Mouse (Mus musculus) B cell, adult 2 months (primary cell): ENCODE results near the gene 2410015M20Rik.

Experiments
- DNase-seq, 2 experiments: peaks; one replicate each; pipeline ENCODE4 v3.0.0; 2022

2410015M20Rik gene

DNA sequence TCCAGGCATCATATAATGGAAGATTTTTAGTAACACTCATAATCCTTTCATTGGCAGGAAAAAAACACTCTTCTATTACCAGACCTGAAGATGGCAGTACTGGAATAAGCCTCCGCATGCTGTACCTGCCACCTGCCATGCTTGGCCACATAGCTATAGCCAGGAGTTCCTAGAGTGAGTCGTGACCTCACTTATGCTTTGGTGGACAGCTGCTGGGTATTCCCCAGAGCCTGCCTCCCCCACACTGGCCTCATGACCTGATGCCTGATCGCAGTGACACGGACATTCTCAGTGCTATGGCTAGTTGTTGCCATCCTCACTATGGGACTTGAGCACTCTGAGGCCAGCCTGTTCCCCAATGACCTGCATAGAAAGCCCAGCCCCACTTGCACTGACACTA lies 39.3 kb downstream of the 2410015M20Rik start:
- no peak for DNase-seq

DNA sequence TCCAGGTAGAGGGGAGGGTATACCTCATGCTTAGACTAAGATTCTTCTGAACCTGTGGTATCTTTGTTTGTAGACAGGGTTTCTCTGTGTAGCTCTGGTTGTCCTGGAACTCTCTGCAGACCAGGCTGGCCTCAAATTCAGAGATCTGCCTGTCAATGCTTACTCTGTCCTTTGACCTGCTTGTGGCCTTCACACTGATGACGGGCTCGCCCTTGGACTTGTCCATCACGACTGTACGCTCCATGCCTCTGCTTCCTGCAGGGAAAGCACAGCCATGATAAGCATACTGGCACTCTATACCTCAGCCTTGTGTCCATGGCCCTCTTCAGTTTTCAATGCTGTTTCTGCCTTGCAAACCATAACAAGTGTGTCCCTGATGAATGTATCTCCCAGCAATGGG lies 42.2 kb downstream of the 2410015M20Rik start:
- DNase-seq: no peak

DNA sequence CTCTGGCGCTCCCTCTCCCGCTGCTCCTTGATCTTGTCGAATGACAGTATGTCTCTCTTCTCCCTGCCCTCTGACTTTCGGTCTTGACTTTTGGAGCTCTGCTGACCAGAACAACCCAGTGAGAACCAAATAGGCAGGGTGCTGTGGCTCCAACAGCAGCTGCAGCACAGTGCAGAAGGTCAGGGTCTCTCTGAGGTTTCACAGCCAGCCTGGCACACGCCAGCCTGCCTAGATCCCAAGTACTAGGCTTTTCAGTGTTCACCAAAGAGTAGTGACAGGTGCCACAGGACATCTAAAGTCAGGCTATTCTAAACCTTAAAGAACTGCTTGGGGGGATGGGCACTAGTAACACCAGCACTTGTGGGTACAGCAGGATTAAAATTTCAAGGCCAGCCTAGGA lies 42.7 kb downstream of the 2410015M20Rik start:
- no peak for DNase-seq

DNA sequence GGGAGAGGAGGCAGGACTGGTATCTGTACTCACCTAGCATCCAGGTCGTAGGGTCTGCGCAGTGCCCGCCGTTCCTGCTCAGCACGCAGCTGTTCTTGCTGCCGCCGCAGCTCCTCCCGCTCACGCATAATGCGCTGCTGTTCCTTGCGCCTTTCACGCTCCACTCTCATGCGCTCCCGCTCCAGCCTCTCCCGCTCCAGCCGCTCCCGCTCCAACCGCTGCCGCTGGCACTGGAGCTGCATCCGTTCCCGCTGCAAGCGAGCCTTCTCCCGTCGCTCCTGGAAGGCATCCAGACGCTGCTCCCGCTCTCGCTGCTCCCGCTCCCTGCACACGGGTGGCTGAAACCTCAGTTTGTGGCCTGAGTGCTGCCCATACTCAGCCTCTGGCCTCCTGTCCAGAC lies 43.3 kb downstream of the 2410015M20Rik start:
- no peak for DNase-seq

DNA sequence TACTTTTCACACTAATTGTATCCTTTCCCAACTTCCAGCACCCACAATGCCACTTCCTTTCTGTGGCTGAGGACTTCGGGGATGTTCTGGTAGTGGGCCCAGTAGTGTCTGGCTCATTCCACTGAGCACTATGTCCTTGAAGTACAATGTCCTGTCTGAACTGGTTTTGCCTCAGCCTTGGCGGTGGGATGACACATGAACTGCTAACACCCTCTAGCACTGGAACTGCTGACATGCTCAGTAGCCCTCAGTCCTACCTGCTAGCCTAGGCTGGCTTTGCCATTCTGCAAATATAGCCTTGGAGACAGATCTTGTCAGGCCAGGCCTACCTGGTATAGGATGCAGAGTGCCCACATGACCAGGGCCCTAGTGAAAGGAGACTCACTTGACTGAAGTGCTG lies 47.7 kb downstream of the 2410015M20Rik start:
- no peak for DNase-seq

DNA sequence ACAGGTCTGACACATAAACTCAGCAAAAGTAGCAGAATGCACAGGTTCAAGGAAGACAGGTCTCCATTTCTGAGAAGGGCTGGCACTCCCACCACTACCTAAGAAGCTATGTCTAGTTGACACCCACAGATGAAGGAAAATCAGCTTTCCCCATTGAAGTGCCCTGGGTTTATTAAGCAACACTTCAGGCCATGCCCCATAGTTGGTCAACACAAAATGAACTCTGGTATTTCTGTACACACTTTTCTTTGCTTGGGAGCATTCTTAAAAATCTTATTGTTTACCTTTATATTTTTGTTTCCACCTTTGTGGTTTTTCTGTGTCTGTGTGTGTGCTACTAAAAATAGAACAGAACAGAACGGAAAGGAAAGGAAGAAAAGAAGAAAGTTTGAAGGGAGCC lies 49.4 kb downstream of the 2410015M20Rik start:
- no peak for DNase-seq

DNA sequence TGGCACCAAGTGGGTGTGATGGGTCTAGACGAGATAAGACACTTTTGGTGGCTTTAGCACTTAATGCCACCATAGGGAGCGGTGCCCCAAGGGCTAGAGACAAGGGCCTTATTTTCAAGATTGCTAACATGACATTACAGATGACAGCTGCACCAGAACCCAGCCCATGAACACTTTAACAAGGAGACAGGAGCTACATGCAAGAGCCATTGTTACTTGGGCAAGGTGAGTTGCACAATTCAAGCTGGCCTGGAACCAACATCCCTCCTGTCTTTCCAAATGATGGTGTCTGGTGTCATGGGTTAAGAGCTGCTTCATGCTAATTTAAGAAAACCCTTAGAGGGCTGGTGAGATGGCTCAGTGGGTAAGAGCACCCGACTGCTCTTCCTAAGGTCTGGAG lies 50.2 kb downstream of the 2410015M20Rik start:
- no peak for DNase-seq

DNA sequence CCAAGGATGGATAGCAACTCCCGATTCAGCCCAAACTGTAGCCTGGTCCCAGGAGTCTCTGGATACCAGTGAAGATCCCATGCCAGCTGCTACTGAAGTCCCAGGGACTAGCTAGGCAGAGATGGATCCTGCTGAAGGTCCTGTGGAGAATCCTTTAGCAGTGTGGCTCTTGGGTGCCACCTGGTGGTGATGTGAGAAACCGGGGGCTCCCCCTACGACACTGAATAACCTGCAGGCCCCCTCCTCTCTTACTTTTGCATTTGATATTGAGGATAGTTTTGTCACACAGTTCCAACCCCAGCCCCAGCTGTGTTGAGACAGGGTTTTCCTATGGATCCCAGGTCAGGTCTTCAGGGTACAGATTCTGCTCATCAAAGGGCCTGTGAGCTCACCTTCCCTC lies 51.1 kb downstream of the 2410015M20Rik start:
- DNase-seq: peak; percentile 79 to 80
